Mouse (Mus musculus) liver, embryonic 14.5 days (tissue): ENCODE measurements around the gene Sec22a. TPM values are rescaled to one million over a fixed set of nuclear protein-coding genes. Genes with fewer than 3 reads are reported as not detected.

Experiments used
- ATAC-seq: fragments of 200-750 bp; cut with Nextera tagmentation; 2 replicates; pipeline ENCODE4 v1.8.0; 2017; ENCODE audit warnings: moderate number of reproducible peaks, mild to moderate bottlenecking, moderate library complexity; ENCODE audit not compliant: insufficient read depth
- DNase-seq, 3 experiments: peaks; one replicate each; pipeline ENCODE4 v3.0.0-alpha.2; 2012 to 2013; ENCODE audit warnings: low read depth in 3 of 3, low spot score in 3 of 3
- H3K27ac ChIP-seq: fragments of 300-500 bp; sonication (generic); 2 replicates; pipeline ENCODE4 v1.5.1; 2014; ENCODE audit warnings: moderate library complexity, mild to moderate bottlenecking, control low read depth, inconsistent platforms
- H3K27me3 ChIP-seq: fragments of 300-500 bp; sonication (generic); 2 replicates; pipeline ENCODE4 v1.6.1; 2014; ENCODE audit warnings: mild to moderate bottlenecking, low read length, moderate library complexity; ENCODE audit not compliant: control insufficient read depth, insufficient read depth
- H3K36me3 ChIP-seq: fragments of 300-500 bp; sonication (generic); replicated peaks from 2 replicates; pipeline ENCODE4 v1.6.1; 2014; ENCODE audit warnings: low read depth; ENCODE audit not compliant: control insufficient read depth, insufficient read depth
- H3K4me1 ChIP-seq, 2 experiments: fragments of 200-500 bp in 1 of 2; fragments of 300-500 bp in 1 of 2; sonication (generic) in 1 of 2; replicated peaks; 2 replicates each; pipeline ENCODE4 v1.6.1; 2012 to 2014; ENCODE audit warnings: antibody characterized with exemption in 1 of 2, inconsistent platforms in 1 of 2, low read length in 1 of 2; ENCODE audit not compliant: control insufficient read depth in 2 of 2, insufficient read depth in 2 of 2
- H3K4me2 ChIP-seq: fragments of 300-500 bp; sonication (generic); 2 replicates; pipeline ENCODE4 v1.6.1; 2014; ENCODE audit warnings: low read depth, mild to moderate bottlenecking, control low read depth, moderate library complexity
- H3K4me3 ChIP-seq, 2 experiments: fragments of 200-500 bp in 1 of 2; fragments of 300-500 bp in 1 of 2; sonication (generic) in 1 of 2; 2 replicates each; pipeline ENCODE4 v1.5.1; 2012 to 2014; ENCODE audit warnings: low read depth in 2 of 2, low read length in 2 of 2, mild to moderate bottlenecking in 2 of 2, control low read depth in 1 of 2, inconsistent platforms in 1 of 2, moderate library complexity in 1 of 2; ENCODE audit not compliant: insufficient read depth in 1 of 2
- H3K9ac ChIP-seq: fragments of 300-500 bp; sonication (generic); replicated peaks from 2 replicates; pipeline ENCODE4 v1.6.1; 2014; ENCODE audit warnings: mild to moderate bottlenecking, control low read depth, moderate library complexity
- H3K9me3 ChIP-seq: fragments of 300-500 bp; sonication (generic); 2 replicates; pipeline ENCODE4 v1.6.1; 2016; ENCODE audit warnings: low read length, mixed read lengths; ENCODE audit not compliant: control insufficient read depth
- CTCF ChIP-seq: IDR thresholded peaks from 2 replicates; pipeline ENCODE4 v1.5.1; 2016; ENCODE audit warnings: antibody characterized with exemption, low read depth, control low read depth
- EP300 ChIP-seq: IDR thresholded peaks from 2 replicates; pipeline ENCODE4 v1.6.1; 2016; ENCODE audit warnings: antibody characterized with exemption, low read depth
- whole genome bisulfite sequencing: fragments of 180-500 bp; shearing (Covaris S2); extraction: QIAGEN DNeasy Blood & Tissue Kit; methylation state at CpG from one replicate; pipeline ENCODE4 v1.1.7; 2014; ENCODE audit not compliant: insufficient replicate concordance; 5-methylcytosine and 5-hydroxymethylcytosine counted together
- polyA plus RNA-seq, 2 experiments: library from polyadenylated mRNA; depleted of rRNA in 1 of 2; stranded (reverse) in 1 of 2; unstranded in 1 of 2; fragments of >200 nt; fragmentation: Nextera tagmentation in 1 of 2; extraction: Ambion mirVana in 1 of 2; gene quantifications; 2 replicates each; pipeline versions ENCODE4 v1.2.1 to v1.2.3; 2012 to 2014

Gene Sec22a
- polyA plus RNA-seq, 2 experiments, result 2.7 to 11.9 TPM

DNA sequence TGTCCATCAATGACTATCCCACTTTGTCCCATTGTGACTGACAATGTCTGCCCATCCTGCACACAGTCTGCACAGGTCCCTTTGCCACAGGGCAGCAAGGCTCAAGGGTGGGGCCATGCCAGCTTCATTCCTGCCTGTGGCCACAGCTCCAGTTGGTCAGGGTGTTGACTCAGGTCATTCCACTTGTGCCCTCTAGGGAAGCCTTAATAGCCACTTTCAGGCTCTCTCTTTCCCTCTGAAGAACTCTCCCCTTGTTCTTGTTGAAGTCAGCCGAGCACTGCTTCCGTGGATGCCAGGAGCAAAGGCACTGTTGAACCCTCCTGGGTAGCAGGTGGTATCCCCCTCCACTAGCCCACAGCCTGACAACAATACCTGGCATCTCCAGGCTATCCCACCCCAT, 81.3 kb downstream of the Sec22a start:
- DNase-seq (no peak), ATAC-seq (no peak)
- Histone ChIP-seq H3K4me2 (no peak overlapping the region), H3K36me3 (no peaks in the 10 kb centered on the region), H3K9ac (no peak overlapping the region), H3K27ac (no peak overlapping the region), H3K4me1 (no peaks in the 10 kb centered on the region), H3K9me3 (no peaks in the 10 kb centered on the region), H3K27me3 (no peaks in the 10 kb centered on the region), H3K4me3 (no peak overlapping the region)
- TF ChIP-seq CTCF, result no peak
- TF ChIP-seq EP300, result no peak
- 71% methylated on average over 2 of the region's 2 CpGs for WGBS

DNA sequence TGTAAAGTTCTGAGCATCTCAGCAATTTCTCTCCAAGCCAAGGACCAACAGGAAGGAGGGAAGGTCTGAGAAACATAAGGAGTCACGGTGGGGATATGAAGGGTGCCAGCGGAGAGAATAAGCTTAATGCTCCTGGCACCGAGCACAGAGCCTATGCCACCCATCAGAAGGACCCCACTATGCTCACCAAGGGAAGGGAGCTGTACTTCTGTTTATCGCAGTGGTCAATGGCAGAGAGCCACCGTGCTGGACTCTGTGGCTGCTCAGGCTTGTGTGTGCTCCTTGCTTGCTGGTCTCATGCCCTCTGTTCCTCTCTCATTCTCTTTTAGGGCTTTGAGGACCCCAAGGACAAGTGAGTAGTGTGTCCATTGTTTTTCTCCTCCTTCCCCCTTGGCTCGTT, 85.6 kb downstream of the Sec22a start:
- no peaks in the 10 kb centered on the region; the same call in 1 of the 2 replicates for H3K27me3 ChIP-seq
- H3K4me2 ChIP-seq, result no peak overlapping the region
- no peaks in the 10 kb centered on the region for H3K9me3 ChIP-seq
- no peaks in the 10 kb centered on the region for H3K36me3 ChIP-seq
- no peak overlapping the region for H3K9ac ChIP-seq
- H3K27ac ChIP-seq, result no peak overlapping the region
- DNase-seq (no peak), ATAC-seq (no peak)
- 59% methylated on average over 6 of the region's 6 CpGs for WGBS
- no peaks in the 10 kb centered on the region for H3K4me1 ChIP-seq
- H3K4me3 ChIP-seq, result no peak overlapping the region
- TF ChIP-seq EP300 (no peak), CTCF (no peak)

DNA sequence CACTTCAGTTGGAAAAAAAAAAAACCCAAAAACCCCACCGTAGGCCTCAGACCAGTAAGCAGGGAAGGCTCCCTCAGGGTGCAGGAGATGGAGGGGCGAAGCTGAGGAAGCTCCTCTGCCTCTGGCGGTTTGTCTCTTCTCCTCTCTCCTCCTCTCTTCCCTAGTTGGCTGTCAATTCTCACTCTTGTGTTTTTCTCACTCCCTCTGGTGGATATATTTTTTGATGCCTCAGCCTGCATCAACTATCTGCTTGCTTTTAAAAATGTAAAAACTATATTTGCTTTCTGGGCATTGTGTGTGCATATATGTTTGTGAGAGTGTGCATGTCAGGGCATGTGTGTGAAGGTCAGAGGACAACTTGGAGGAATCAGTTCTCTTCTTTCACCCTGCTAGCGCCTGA, 91.3 kb downstream of the Sec22a start:
- no peak overlapping the region for H3K9ac ChIP-seq
- no peaks in the 10 kb centered on the region; the same call in 1 of the 2 replicates for H3K27me3 ChIP-seq
- no peak for DNase-seq
- H3K4me1 ChIP-seq, result no peaks in the 10 kb centered on the region
- H3K9me3 ChIP-seq, result no peaks in the 10 kb centered on the region
- H3K4me3 ChIP-seq, result no peak overlapping the region
- WGBS, result 39% methylated on average over 4 of the region's 4 CpGs
- no peak for ATAC-seq
- H3K36me3 ChIP-seq, result no peaks in the 10 kb centered on the region
- no peak overlapping the region for H3K4me2 ChIP-seq
- TF ChIP-seq EP300 (no peak), CTCF (no peak)
- H3K27ac ChIP-seq, result no peak overlapping the region

DNA sequence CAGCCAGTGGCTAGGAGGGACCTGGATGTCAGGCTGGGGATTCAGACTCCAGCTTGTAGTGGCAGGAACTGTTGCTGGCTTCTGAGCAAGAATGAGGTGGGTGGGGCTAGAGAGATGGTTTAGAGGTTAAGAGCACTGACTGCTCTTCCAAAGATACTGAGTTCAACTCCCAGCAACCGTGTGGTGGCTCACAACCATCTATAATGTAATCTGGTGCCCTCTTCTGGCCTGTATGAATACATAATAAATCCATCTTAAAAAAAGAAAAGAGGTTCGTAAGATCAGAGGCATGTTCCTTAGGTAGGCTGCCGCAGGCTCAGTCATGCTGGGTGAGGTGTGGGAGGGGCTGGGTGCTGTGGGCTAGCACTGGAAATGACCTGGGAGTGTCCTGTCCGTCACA, 92.1 kb downstream of the Sec22a start:
- Histone ChIP-seq H3K4me1 (no peaks in the 10 kb centered on the region), H3K9me3 (no peaks in the 10 kb centered on the region), H3K27ac (no peak overlapping the region), H3K4me3 (no peak overlapping the region), H3K36me3 (no peaks in the 10 kb centered on the region), H3K27me3 (no peaks in the 10 kb centered on the region; the same call in 1 of the 2 replicates), H3K4me2 (no peak overlapping the region), H3K9ac (no peak overlapping the region)
- ATAC-seq (no peak), DNase-seq (no peak)
- TF ChIP-seq EP300 (no peak), CTCF (no peak)
- 36% methylated on average over 4 of the region's 4 CpGs for WGBS

DNA sequence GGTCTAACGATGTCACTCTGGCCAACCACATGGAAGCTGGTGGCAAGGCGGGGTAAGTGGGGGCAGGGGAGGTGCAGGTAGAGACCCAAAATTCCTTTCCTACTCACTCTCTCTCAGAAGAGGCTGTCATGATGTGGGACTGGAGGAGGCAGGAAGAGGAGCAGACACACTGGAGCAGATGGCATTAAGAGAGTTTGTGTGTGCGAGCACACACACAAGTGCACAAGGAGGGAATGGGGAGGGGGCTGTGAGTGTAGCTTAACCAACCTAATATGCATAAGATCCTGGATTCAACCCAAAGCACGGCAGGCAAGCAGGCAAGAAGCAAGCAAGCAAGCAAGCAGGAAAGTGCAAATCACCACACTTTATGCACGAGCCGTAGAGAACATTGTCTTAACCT, 92.8 kb downstream of the Sec22a start:
- TF ChIP-seq CTCF (no peak), EP300 (no peak)
- H3K4me1 ChIP-seq, result no peaks in the 10 kb centered on the region
- WGBS, result 58% methylated on average over 6 of the region's 6 CpGs
- H3K36me3 ChIP-seq, result no peaks in the 10 kb centered on the region
- ATAC-seq (no peak), DNase-seq (no peak)
- H3K27me3 ChIP-seq, result no peaks in the 10 kb centered on the region; the same call in 1 of the 2 replicates
- H3K27ac ChIP-seq, result no peak overlapping the region
- no peak overlapping the region for H3K9ac ChIP-seq
- H3K4me3 ChIP-seq, result no peak overlapping the region
- no peaks in the 10 kb centered on the region for H3K9me3 ChIP-seq
- H3K4me2 ChIP-seq, result no peak overlapping the region
